Mouse (Mus musculus) midbrain, embryonic 14.5 days (tissue): ENCODE measurements around the gene Rnaseh2b. TPM values are rescaled to one million over a fixed set of nuclear protein-coding genes. Genes with fewer than 3 reads are reported as not detected.

Experiments
- ATAC-seq: fragments of 200-750 bp; cut with Nextera tagmentation; 2 replicates; pipeline ENCODE4 v1.8.0; 2017; ENCODE audit warnings: moderate number of reproducible peaks, moderate library complexity; ENCODE audit not compliant: low FRiP score, low TSS enrichment
- DNase-seq: peaks from one replicate; pipeline ENCODE4 v3.0.0-alpha.2; 2015
- H3K27ac ChIP-seq: fragments of 300-500 bp; sonication (generic); replicated peaks from 2 replicates; pipeline ENCODE4 v1.5.1; 2014; ENCODE audit warnings: mild to moderate bottlenecking, low read depth, low read length, moderate library complexity
- H3K27me3 ChIP-seq: fragments of 300-500 bp; sonication (generic); 2 replicates; pipeline ENCODE4 v1.6.1; 2014; ENCODE audit warnings: low read length, control low read depth, mixed read lengths; ENCODE audit not compliant: control insufficient read depth, insufficient read depth
- H3K36me3 ChIP-seq: fragments of 300-500 bp; sonication (generic); 2 replicates; pipeline ENCODE4 v1.6.1; 2014; ENCODE audit warnings: low read length, control low read depth; ENCODE audit not compliant: control insufficient read depth, insufficient read depth
- H3K4me1 ChIP-seq: fragments of 300-500 bp; sonication (generic); 2 replicates; pipeline ENCODE4 v1.6.1; 2014; ENCODE audit warnings: mild to moderate bottlenecking, antibody characterized with exemption, low read length, control low read depth; ENCODE audit not compliant: control insufficient read depth, insufficient read depth
- H3K4me2 ChIP-seq: fragments of 300-500 bp; sonication (generic); 2 replicates; pipeline ENCODE4 v1.6.1; 2014; ENCODE audit warnings: mild to moderate bottlenecking, low read length, moderate library complexity
- H3K4me3 ChIP-seq: fragments of 300-500 bp; sonication (generic); replicated peaks from 2 replicates; pipeline ENCODE4 v1.5.1; 2014; ENCODE audit warnings: low read depth, low read length
- H3K9ac ChIP-seq: fragments of 300-500 bp; sonication (generic); replicated peaks from 2 replicates; pipeline ENCODE4 v1.6.1; 2014; ENCODE audit warnings: mild to moderate bottlenecking, low read length, moderate library complexity
- H3K9me3 ChIP-seq: fragments of 300-500 bp; sonication (generic); 2 replicates; pipeline ENCODE4 v1.6.1; 2016; ENCODE audit warnings: low read length, control low read depth, mixed read lengths; ENCODE audit not compliant: control insufficient read depth
- WGBS: fragments of 180-500 bp; shearing (Covaris S2); extraction: QIAGEN DNeasy Blood & Tissue Kit; methylation state at CpG from one replicate; pipeline ENCODE4 v1.1.7; 2014; 5-methylcytosine and 5-hydroxymethylcytosine counted together
- polyA plus RNA-seq: library from polyadenylated mRNA; unstranded; fragments of >200 nt; fragmentation: Nextera tagmentation; extraction: Ambion mirVana; gene quantifications from 2 replicates; pipeline ENCODE4 v1.2.1, GENCODE M21; 2014

Rnaseh2b gene
- polyA plus RNA-seq, 1 experiment from 2014 or later, result 38.5 TPM

- ATAC-seq (no peak), DNase-seq (no peak)
- WGBS, result 88% methylated on average over 5 of the region's 5 CpGs
- no peaks in the 10 kb centered on the region for H3K27me3 ChIP-seq
- no peaks in the 10 kb centered on the region for H3K36me3 ChIP-seq
- H3K4me3 ChIP-seq, result no peak overlapping the region
- H3K9ac ChIP-seq, result no peak overlapping the region
- H3K9me3 ChIP-seq, result no peaks in the 10 kb centered on the region
- no peak overlapping the region for H3K4me2 ChIP-seq
- H3K4me1 ChIP-seq, result no peaks in the 10 kb centered on the region
- no peak overlapping the region for H3K27ac ChIP-seq
These were observed 36.3 kb upstream of the Rnaseh2b start for GRCm38 (mm10) chr14:62256066-62256465.

DNA sequence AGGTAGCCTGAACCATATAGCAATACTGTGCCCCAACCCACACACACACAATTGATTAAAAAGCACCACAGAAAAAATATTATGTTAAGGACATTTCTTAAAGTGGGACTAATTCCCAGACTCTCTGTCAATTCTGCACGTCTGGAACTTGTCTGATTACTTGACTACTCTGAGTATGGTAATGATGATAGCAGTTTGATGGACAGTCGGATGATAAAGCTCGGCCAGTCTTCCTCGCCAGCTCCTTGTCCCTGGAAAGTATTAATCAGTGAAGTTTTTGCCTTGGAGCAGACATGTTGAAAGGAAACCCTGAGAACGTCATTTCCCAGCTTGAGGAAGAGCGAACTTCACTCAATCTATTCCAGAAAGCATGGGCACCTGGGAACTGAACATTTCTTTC is 34.3 kb upstream of the Rnaseh2b start:
- Histone ChIP-seq H3K9me3 (no peaks in the 10 kb centered on the region), H3K4me1 (no peaks in the 10 kb centered on the region), H3K9ac (no peak overlapping the region), H3K27me3 (no peaks in the 10 kb centered on the region), H3K36me3 (no peaks in the 10 kb centered on the region), H3K27ac (no peak overlapping the region), H3K4me3 (no peak overlapping the region), H3K4me2 (no peak overlapping the region)
- DNase-seq (no peak), ATAC-seq (no peak)
- 71% methylated on average over 6 of the region's 6 CpGs for WGBS

- WGBS, result 61% methylated on average over 10 of the region's 10 CpGs
- H3K27ac ChIP-seq, result no peak overlapping the region
- H3K9ac ChIP-seq, result no peak overlapping the region
- no peaks in the 10 kb centered on the region for H3K4me1 ChIP-seq
- H3K27me3 ChIP-seq, result no peaks in the 10 kb centered on the region
- DNase-seq (no peak), ATAC-seq (no peak)
- no peak overlapping the region for H3K4me2 ChIP-seq
- H3K36me3 ChIP-seq, result no peaks in the 10 kb centered on the region
- H3K9me3 ChIP-seq, result no peaks in the 10 kb centered on the region
- H3K4me3 ChIP-seq, result no peak overlapping the region
These were observed 33.3 kb upstream of the Rnaseh2b start for GRCm38 (mm10) chr14:62258978-62259536.

- H3K9ac ChIP-seq, result no peak overlapping the region
- no peaks in the 10 kb centered on the region for H3K9me3 ChIP-seq
- 94% methylated on average over 12 of the region's 12 CpGs for WGBS
- no peak overlapping the region for H3K4me2 ChIP-seq
- H3K4me3 ChIP-seq, result no peak overlapping the region
- DNase-seq, result no peak
- H3K36me3 ChIP-seq, result no peaks in the 10 kb centered on the region
- no peaks in the 10 kb centered on the region for H3K4me1 ChIP-seq
- H3K27me3 ChIP-seq, result no peaks in the 10 kb centered on the region
- no peak for ATAC-seq
- H3K27ac ChIP-seq, result no peak overlapping the region
These were observed 21.5 kb upstream of the Rnaseh2b start for GRCm38 (mm10) chr14:62270698-62271396.

DNA sequence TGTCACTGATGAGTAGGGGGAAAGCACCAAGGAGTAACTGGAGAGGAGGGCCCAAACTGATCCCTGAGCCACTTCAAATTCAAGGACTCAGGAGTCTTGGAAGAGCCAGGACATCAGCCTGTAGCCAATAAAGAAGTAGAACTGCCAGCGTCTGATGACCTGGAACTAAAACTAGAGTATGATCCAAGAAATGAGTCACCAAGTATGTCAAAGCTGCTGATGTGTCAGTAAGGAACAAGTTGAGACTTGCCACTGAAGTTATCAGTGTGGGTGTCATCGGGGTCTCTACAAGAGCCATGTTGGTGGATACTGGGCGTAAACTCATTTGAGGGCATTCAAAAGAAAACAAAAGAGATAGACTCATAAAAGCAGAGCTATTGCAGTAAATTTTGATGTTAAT is 18.8 kb upstream of the Rnaseh2b start:
- Histone ChIP-seq H3K27ac (no peak overlapping the region), H3K36me3 (no peaks in the 10 kb centered on the region), H3K4me2 (no peak overlapping the region), H3K4me1 (no peaks in the 10 kb centered on the region), H3K4me3 (no peak overlapping the region), H3K9me3 (no peaks in the 10 kb centered on the region), H3K9ac (no peak overlapping the region), H3K27me3 (no peaks in the 10 kb centered on the region)
- 97% methylated on average over 3 of the region's 3 CpGs for WGBS
- no peak for ATAC-seq
- no peak for DNase-seq

DNA sequence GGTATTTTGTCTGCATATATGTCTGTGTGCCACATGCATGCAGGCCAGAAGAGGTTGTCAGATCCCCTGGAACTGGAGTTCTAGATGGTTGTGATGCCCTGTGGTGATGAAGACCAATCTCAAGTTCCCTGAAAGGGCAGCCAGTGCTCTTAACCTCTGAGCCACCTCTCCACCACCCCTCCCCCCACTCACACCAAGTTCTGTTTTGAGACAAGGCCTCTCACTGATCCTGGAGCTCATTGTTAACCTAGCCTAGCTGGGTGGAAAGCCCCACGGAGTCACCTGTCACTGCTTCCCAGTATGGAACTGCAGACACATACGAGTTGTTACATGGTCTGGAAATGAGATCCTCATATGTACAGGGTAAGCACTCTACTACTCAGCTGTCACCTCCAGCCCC is 9.4 kb upstream of the Rnaseh2b start:
- ATAC-seq (no peak), DNase-seq (no peak)
- no peaks in the 10 kb centered on the region for H3K9me3 ChIP-seq
- H3K27ac ChIP-seq, result no peak overlapping the region
- H3K9ac ChIP-seq, result no peak overlapping the region
- H3K27me3 ChIP-seq, result no peaks in the 10 kb centered on the region
- WGBS, result 68% methylated on average over 2 of the region's 2 CpGs
- H3K4me1 ChIP-seq, result no peaks in the 10 kb centered on the region
- no peak overlapping the region for H3K4me2 ChIP-seq
- no peak overlapping the region for H3K4me3 ChIP-seq
- H3K36me3 ChIP-seq, result no peaks in the 10 kb centered on the region

DNA sequence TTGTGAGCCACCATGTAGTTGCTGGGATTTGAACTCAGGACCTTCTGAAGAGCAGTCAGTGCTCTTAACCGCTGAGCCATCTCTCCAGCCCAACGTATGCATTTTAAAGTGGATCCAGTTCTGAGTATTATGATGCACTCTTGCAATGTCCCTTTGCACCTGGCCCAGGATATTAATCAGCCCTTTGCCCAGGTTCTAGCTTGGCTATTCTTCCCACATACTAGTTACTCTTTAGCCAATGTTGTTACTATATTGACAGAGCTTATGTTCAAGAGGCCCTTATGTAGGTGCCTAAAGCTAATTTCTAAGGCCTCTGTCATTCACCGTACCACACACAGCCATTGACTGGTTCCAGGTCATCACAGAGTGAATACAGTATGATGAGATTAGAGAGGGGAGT is 3.7 kb upstream of the Rnaseh2b start:
- Histone ChIP-seq H3K27ac (no peak overlapping the region), H3K27me3 (no peaks in the 10 kb centered on the region), H3K4me2 (no peak overlapping the region), H3K9ac (no peak overlapping the region), H3K36me3 (no peaks in the 10 kb centered on the region), H3K4me3 (no peak overlapping the region), H3K4me1 (peaks cover 15% of the 10 kb centered on the region), H3K9me3 (no peaks in the 10 kb centered on the region)
- ATAC-seq, result no peak
- 92% methylated on average over 3 of the region's 3 CpGs for WGBS
- no peak for DNase-seq

GRCm38 (mm10) chr14:62291406-62291987 is 892 bp upstream of the Rnaseh2b start:
- Histone ChIP-seq H3K27me3 (no peaks in the 10 kb centered on the region), H3K9me3 (no peaks in the 10 kb centered on the region), H3K9ac (no peak overlapping the region), H3K4me2 (peak overlapping the region; percentile 92), H3K27ac (no peak overlapping the region), H3K36me3 (no peaks in the 10 kb centered on the region), H3K4me1 (peaks cover 15% of the 10 kb centered on the region), H3K4me3 (no peak overlapping the region)
- DNase-seq, result no peak
- ATAC-seq, result no peak
- 96% methylated on average over 1 of the region's 1 CpGs for WGBS

DNA sequence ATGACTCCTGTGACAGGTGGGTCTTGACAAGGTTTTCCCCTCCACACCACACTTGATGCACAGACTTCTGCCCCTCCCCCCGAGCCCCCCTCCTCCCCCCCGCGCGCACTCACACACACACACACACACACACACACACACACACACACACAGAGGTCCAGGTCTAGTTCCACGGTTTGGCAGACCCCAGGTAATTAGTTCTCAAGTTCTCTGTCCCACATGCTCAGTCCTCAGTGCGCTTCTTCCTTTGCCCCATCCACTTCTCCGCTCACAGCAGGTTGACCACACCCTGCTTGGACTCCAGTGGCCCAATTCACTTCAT is 262 bp upstream of the Rnaseh2b start:
- Histone ChIP-seq H3K9me3 (no peaks in the 10 kb centered on the region), H3K4me2 (peak overlapping the region; percentile 92), H3K4me1 (peaks cover 15% of the 10 kb centered on the region), H3K9ac (peak overlapping the region; percentile 68), H3K27ac (no peak overlapping the region), H3K27me3 (no peaks in the 10 kb centered on the region), H3K4me3 (peak overlapping the region; percentile 53), H3K36me3 (no peaks in the 10 kb centered on the region)
- DNase-seq (no peak), ATAC-seq (no peak)
- 29% methylated on average over 4 of the region's 7 CpGs for whole genome bisulfite sequencing
